Mouse (Mus musculus) neural tube, embryonic 14.5 days (tissue): ENCODE results near the gene Znrf3. TPM values are rescaled to one million over a fixed set of nuclear protein-coding genes. Genes with fewer than 3 reads are reported as not detected.

ENCODE experiments used
- ATAC-seq: fragments of 200-750 bp; cut with Nextera tagmentation; 2 replicates; pipeline ENCODE4 v1.8.0; 2017; ENCODE audit warnings: low read depth, mild to moderate bottlenecking, moderate TSS enrichment, moderate library complexity
- H3K27ac ChIP-seq: fragments of 300-500 bp; sonication (generic); 2 replicates; pipeline ENCODE4 v1.5.1; 2014; ENCODE audit warnings: low read depth, mild to moderate bottlenecking, control low read depth, low read length, moderate library complexity, mixed read lengths
- H3K27me3 ChIP-seq: fragments of 300-500 bp; sonication (generic); 2 replicates; pipeline ENCODE4 v1.6.1; 2014; ENCODE audit warnings: low read length; ENCODE audit not compliant: control insufficient read depth, insufficient read depth
- H3K36me3 ChIP-seq: fragments of 300-500 bp; sonication (generic); 2 replicates; pipeline ENCODE4 v1.6.1; 2014; ENCODE audit warnings: low read length, mixed read lengths; ENCODE audit not compliant: control insufficient read depth, insufficient read depth
- H3K4me1 ChIP-seq: fragments of 300-500 bp; sonication (generic); 2 replicates; pipeline ENCODE4 v1.6.1; 2014; ENCODE audit warnings: low read length; ENCODE audit not compliant: control insufficient read depth, insufficient read depth
- H3K4me2 ChIP-seq: fragments of 300-500 bp; sonication (generic); 2 replicates; pipeline ENCODE4 v1.6.1; 2014; ENCODE audit warnings: mild to moderate bottlenecking, low read depth, low read length, control low read depth
- H3K4me3 ChIP-seq: fragments of 300-500 bp; sonication (generic); 2 replicates; pipeline ENCODE4 v1.5.1; 2014; ENCODE audit warnings: low read depth, low read length, control low read depth, mixed read lengths
- H3K9ac ChIP-seq: fragments of 300-500 bp; sonication (generic); replicated peaks from 2 replicates; pipeline ENCODE4 v1.6.1; 2014; ENCODE audit warnings: low read depth, mild to moderate bottlenecking, control low read depth, low read length, mixed read lengths
- H3K9me3 ChIP-seq: fragments of 300-500 bp; sonication (generic); 2 replicates; pipeline ENCODE4 v1.6.1; 2016; ENCODE audit warnings: low read length; ENCODE audit not compliant: control insufficient read depth
- WGBS: fragments of 180-500 bp; shearing (Covaris S2); extraction: QIAGEN DNeasy Blood & Tissue Kit; methylation state at CpG from one replicate; pipeline ENCODE4 v1.1.7; 2014; 5-methylcytosine and 5-hydroxymethylcytosine counted together
- polyA plus RNA-seq: library from polyadenylated mRNA; unstranded; fragments of >200 nt; fragmentation: Nextera tagmentation; extraction: Ambion mirVana; gene quantifications from 2 replicates; pipeline ENCODE4 v1.2.1, GENCODE M21; 2014

Znrf3 gene
- polyA plus RNA-seq, 1 experiment from 2014 or later, result 9.6 TPM

GRCm38 (mm10) chr11:5429396-5430190 lies 15.1 kb downstream of the Znrf3 start:
- no peak overlapping the region for H3K4me2 ChIP-seq
- no peak overlapping the region for H3K9ac ChIP-seq
- no peak overlapping the region for H3K4me3 ChIP-seq
- no peaks in the 10 kb centered on the region for H3K36me3 ChIP-seq
- 86% methylated on average over 4 of the region's 4 CpGs for WGBS
- no peaks in the 10 kb centered on the region for H3K27me3 ChIP-seq
- ATAC-seq, result no peak
- H3K4me1 ChIP-seq, result no peaks in the 10 kb centered on the region
- H3K9me3 ChIP-seq, result no peaks in the 10 kb centered on the region
- H3K27ac ChIP-seq, result no peak overlapping the region

DNA sequence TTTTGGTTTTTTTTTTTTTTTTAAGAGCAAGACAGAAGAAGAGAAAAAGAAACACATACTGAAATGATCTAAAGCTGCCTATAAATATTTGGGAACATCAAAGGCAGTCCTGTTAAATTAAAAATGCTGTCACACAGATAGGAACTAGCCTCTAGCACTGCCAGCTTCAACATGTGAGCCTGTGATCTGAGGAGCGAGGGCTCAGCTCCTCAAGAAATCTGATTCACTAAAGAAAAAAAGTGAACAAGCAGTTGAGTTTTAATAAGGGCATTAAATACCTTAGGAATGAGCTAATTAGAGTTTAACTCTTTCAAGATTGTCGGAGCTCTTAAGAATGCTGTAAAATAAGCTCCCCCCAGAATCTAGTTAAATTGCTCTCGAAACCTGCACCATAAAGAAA lies 17.4 kb downstream of the Znrf3 start:
- Histone ChIP-seq H3K4me2 (no peak overlapping the region), H3K36me3 (no peaks in the 10 kb centered on the region), H3K27ac (no peak overlapping the region), H3K4me3 (no peak overlapping the region), H3K9me3 (no peaks in the 10 kb centered on the region), H3K4me1 (no peaks in the 10 kb centered on the region), H3K27me3 (no peaks in the 10 kb centered on the region), H3K9ac (no peak overlapping the region)
- WGBS, result 79% methylated on average over 3 of the region's 3 CpGs
- ATAC-seq, result no peak

- WGBS, result 94% methylated on average over 2 of the region's 2 CpGs
- ATAC-seq, result no peak
- Histone ChIP-seq H3K9ac (no peak overlapping the region), H3K9me3 (no peaks in the 10 kb centered on the region), H3K27ac (no peak overlapping the region), H3K27me3 (no peaks in the 10 kb centered on the region), H3K36me3 (no peaks in the 10 kb centered on the region), H3K4me2 (no peak overlapping the region), H3K4me3 (no peak overlapping the region), H3K4me1 (no peaks in the 10 kb centered on the region)
Measured at GRCm38 (mm10) chr11:5426317-5426716, 18.3 kb downstream of the Znrf3 start.

GRCm38 (mm10) chr11:5425106-5425505 lies 19.5 kb downstream of the Znrf3 start:
- Histone ChIP-seq H3K9ac (no peak overlapping the region), H3K27ac (no peak overlapping the region), H3K27me3 (no peaks in the 10 kb centered on the region), H3K4me2 (no peak overlapping the region), H3K4me1 (no peaks in the 10 kb centered on the region), H3K9me3 (no peaks in the 10 kb centered on the region), H3K36me3 (no peaks in the 10 kb centered on the region), H3K4me3 (no peak overlapping the region)
- ATAC-seq, result no peak
- 45% methylated on average over 2 of the region's 2 CpGs for WGBS

DNA sequence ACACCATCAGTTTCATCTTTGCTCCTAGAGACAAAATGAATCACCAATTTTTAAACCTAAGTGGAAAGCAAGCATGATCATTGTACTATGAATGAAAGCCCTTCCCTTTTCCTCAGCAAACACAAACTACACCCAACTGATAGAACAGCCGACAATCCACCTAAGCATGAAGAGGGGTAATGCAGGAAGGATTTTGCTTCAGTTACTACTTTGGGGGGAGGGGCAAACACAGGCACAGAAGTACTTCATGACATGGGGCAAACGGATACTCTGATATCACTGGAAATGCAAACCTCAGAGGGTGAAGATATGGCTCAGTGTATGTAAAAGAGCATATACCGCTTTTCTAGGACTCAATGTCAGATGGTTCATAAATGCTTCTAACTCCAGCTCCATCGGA lies 20.5 kb downstream of the Znrf3 start:
- Histone ChIP-seq H3K9me3 (no peaks in the 10 kb centered on the region), H3K9ac (no peak overlapping the region), H3K27me3 (no peaks in the 10 kb centered on the region), H3K27ac (no peak overlapping the region), H3K4me2 (no peak overlapping the region), H3K4me3 (no peak overlapping the region), H3K36me3 (no peaks in the 10 kb centered on the region), H3K4me1 (no peaks in the 10 kb centered on the region)
- no peak for ATAC-seq
- 86% methylated on average over 4 of the region's 4 CpGs for WGBS

DNA sequence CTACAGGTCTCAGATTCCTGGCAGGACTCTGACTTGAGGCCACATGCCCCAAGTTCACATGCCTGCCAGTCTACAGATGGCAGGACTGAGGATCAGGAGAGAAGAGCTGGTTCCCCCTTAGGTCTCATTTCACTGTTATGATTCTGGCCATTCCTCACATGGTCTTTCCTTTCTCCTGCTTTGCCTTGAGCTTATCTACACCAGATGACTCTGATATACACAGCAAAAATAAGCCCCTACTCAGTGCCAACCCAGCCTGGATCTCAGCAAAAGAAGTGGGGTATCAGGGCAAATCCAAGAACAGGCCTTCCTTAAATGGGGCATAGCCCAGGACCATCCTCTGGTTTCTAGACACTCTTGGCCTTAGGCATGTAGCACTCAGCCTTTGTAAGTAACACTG lies 21.6 kb downstream of the Znrf3 start:
- Histone ChIP-seq H3K9ac (no peak overlapping the region), H3K9me3 (no peaks in the 10 kb centered on the region), H3K36me3 (no peaks in the 10 kb centered on the region), H3K4me3 (no peak overlapping the region), H3K4me2 (no peak overlapping the region), H3K27me3 (no peaks in the 10 kb centered on the region), H3K4me1 (no peaks in the 10 kb centered on the region), H3K27ac (no peak overlapping the region)
- ATAC-seq, result no peak

GRCm38 (mm10) chr11:5422252-5422636 lies 22.4 kb downstream of the Znrf3 start:
- Histone ChIP-seq H3K27me3 (no peaks in the 10 kb centered on the region), H3K4me3 (no peak overlapping the region), H3K36me3 (no peaks in the 10 kb centered on the region), H3K9ac (no peak overlapping the region), H3K27ac (no peak overlapping the region), H3K9me3 (no peaks in the 10 kb centered on the region), H3K4me2 (no peak overlapping the region), H3K4me1 (no peaks in the 10 kb centered on the region)
- 55% methylated on average over 1 of the region's 1 CpGs for WGBS
- ATAC-seq, result no peak

DNA sequence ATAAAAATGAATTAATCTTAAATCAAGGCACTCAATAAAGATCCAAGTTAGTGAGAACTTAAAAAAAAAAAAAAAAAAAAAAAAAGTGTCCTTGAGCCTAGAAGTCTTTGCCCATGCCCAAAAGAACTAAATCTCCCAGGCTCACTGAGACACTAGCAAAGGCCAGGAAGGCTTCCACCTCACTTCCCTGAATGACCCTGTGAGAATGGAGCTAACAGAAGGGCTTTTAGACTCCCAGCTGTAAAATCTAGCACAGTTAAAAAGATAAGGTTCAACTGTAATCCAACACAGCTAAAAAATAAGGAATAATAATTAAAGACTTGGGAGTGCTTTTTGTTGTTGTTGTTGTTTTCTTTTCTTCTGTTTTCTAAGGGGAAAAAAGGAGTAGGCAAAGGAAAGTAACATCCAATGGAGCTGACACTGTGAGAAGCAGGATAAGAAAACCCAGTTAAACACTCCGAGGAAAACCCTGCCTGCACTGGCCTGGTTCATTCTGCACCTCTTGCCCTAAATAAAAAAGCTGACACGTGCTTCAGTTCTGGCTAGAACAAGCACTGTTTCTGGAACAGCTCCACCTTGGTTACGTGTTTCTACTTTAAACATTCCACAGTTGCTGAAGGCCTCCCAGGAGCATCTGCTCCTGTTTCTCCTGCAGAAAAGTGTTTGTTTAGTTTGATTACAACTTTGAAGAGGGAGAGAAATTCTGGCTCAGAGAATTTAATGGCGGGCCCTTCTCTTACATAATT lies 23.0 kb downstream of the Znrf3 start:
- Histone ChIP-seq H3K36me3 (no peaks in the 10 kb centered on the region), H3K27ac (no peak overlapping the region), H3K9ac (no peak overlapping the region), H3K4me2 (no peak overlapping the region), H3K9me3 (no peaks in the 10 kb centered on the region), H3K27me3 (no peaks in the 10 kb centered on the region), H3K4me3 (no peak overlapping the region), H3K4me1 (no peaks in the 10 kb centered on the region)
- 37% methylated on average over 4 of the region's 4 CpGs for WGBS
- ATAC-seq, result no peak

DNA sequence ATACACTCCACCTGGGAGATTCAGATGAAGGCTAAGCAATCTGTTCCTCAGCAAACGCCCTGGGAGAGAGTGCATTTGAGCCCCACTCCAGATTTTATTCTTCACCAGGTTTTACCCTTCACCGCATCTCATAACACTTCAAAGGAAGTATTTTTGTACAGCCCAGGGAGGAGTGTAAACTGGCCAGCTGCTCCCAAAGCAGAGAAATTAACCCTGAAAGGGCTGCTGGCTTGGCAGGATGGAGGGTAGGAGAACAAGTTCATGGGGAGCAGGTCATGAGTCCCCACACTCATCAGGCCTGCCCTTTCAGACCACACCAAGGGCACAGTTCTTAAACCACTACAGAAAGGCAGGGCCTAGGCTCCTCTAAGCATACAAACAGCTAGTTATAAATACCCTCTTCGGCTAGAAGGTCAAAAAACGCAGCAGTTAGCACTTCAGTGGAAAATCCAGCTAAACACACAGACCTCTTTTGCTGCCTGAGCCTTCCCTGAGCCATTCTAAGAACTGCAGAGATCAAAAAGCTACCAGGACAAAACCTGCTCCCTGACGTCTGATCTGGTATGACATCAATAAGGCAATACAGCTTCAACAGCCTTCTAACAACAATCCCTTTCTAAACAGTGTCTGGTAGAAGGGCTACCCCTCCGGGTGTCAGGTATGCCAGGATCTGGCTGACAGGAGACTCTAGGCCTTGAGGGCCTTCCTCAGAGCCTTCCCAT lies 28.9 kb downstream of the Znrf3 start:
- Histone ChIP-seq H3K4me2 (no peak overlapping the region), H3K27me3 (no peaks in the 10 kb centered on the region), H3K36me3 (no peaks in the 10 kb centered on the region), H3K4me1 (0 out of 2 replicates have a peak, but pooled peaks cover 9% of the 10 kb centered on the region), H3K27ac (no peak overlapping the region), H3K4me3 (no peak overlapping the region), H3K9me3 (no peaks in the 10 kb centered on the region), H3K9ac (no peak overlapping the region)
- ATAC-seq, result no peak
- WGBS, result 11% methylated on average over 6 of the region's 6 CpGs
